Mouse (Mus musculus): ENCODE measurements around the gene Skida1. TPM values are rescaled to one million over a fixed set of nuclear protein-coding genes. Genes with fewer than 3 reads are reported as not detected.
"Not testable (repeated sequence)": the region's sequence is repeated elsewhere in the genome, so short reads cannot be mapped to it uniquely, and the experiment has no call there.

The Skida1 gene
- 15.5 and 16.6 TPM in 2 replicates for polyA plus RNA-seq (2016; fragmentation: Nextera tagmentation; extraction: Ambion mirVana)

DNA sequence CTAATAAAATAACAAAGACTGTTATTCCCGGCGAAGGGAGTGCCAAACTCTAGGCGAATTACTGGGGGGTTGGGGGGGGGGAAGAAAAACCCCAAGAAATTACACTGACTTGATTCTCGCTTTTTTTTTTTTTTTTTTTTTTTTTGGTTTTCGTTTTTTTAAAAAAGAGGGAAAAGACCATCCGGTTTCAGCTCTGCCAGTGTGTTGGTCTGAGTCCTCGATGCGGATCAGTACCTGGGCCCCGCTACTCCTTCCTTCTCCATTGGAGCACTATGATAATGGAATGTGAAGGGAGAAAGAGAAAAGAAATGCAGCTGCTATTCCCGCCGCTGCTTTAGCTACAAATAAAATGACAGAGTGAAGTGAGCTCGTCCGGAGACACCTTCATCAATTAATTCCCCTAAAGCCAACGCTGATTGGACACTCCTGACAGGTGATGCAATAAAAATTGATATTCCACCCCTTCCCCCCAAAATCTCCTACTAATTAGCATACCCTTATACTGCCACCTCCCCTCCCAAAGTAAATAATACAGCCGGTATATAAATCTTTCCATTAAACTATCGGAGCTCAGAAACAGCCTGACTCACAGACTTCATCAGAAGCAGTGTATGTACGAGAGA lies at the start of gene Skida1:
Gene Skida1 (minus strand): TSS at position 599 of the 623 bp plus-strand sequence.
- Histone ChIP-seq H3K4me3 (peak within 1 kb of the TSS; percentile 98), H3K36me3 (replicated peaks) (peaks cover 8% of the 10 kb centered on the region; the same call in 1 of the 2 replicates), H3K27ac (replicated peaks) (peak within 1 kb of the TSS; percentile 99), H3K4me1 (peaks cover 49% of the 10 kb centered on the region), H3K9me3 (no peaks in the 10 kb centered on the region), H3K27me3 (replicated peaks; ENCODE audit: low read depth, poor library complexity, severe bottlenecking) (no peaks in the 10 kb centered on the region)
- DNase-seq (ENCODE audit: low spot score) = peak; percentile 62
- under 1% methylated on average over 17 of the region's 17 CpGs for WGBS

DNA sequence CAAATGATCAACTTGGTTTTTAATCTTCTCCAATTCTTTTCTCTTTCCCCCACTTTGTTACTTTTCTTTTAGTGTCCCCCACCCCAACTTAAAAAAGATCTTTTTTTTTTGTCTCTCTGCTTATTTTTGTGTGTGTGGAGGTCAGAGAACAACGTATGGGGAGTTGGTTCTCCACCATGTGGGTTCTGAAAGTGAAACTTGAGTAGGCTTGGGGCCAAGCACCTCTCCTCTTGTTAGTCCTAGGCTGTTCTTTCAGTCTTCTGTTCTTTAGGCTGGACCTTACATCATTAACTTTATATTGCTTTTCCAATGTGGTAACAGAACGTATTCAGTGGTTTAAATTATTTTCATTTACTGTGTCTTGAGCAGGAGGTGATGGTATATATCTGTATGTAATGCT lies 47.0 kb upstream of the Skida1 start:
- 62% methylated on average over 2 of the region's 2 CpGs for WGBS
- no peak overlapping the region for H3K4me3 ChIP-seq
- DNase-seq (ENCODE audit: low spot score) = no peak
- no peak overlapping the region for H3K27ac ChIP-seq (replicated peaks)
- H3K4me1 ChIP-seq = no peaks in the 10 kb centered on the region
- peaks cover 6% of the 10 kb centered on the region for H3K9me3 ChIP-seq
- peaks cover 86% of the 10 kb centered on the region for H3K36me3 ChIP-seq (replicated peaks)
- H3K27me3 ChIP-seq (replicated peaks; ENCODE audit: low read depth, poor library complexity, severe bottlenecking) = no peaks in the 10 kb centered on the region

DNA sequence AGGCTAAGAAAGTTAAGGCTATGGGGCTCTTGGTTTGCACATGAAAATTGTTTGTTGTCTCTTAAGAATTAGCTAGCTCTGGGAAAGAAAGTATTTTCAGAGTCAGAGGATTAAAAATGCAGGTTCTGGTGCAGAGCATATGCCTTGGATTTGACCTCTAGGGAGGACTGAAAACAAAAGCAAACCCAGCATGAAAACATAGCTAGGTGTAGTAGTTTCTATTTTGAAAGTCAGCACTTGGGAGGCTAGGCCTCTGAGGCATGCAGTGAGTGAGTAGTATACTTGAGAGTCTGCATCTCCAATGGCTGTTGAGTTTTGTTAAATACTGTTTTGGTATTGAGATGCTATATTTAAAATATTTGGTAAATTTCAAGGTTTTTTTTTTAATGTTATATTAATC lies 45.5 kb upstream of the Skida1 start:
- Histone ChIP-seq H3K27me3 (replicated peaks; ENCODE audit: low read depth, poor library complexity, severe bottlenecking) (no peaks in the 10 kb centered on the region), H3K9me3 (no peaks in the 10 kb centered on the region), H3K27ac (replicated peaks) (no peak overlapping the region), H3K36me3 (replicated peaks) (peaks cover 86% of the 10 kb centered on the region), H3K4me3 (no peak overlapping the region), H3K4me1 (no peaks in the 10 kb centered on the region)
- no peak for DNase-seq (ENCODE audit: low spot score)

DNA sequence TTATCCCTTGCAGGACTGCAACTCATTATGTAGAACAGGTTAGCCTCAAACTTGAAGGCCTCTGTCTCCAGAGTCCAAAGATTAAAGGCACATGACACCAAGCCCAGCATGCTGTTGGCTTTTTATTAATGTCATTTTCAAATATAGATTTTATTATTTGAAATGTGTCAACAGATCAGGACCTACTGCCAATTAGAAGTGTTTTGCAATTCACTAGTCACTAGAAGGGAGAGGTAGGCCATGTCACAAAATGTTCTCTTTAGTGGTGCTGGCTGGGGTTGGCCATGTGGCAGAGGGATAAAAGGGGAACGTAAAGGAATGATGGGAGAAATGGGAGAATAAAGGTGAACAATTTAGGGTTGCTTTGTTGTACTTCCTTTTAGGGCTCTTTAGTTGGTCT lies 45.0 kb upstream of the Skida1 start:
- Histone ChIP-seq H3K4me3 (no peak overlapping the region), H3K36me3 (replicated peaks) (peaks cover 86% of the 10 kb centered on the region), H3K4me1 (no peaks in the 10 kb centered on the region), H3K27me3 (replicated peaks; ENCODE audit: low read depth, poor library complexity, severe bottlenecking) (no peaks in the 10 kb centered on the region), H3K27ac (replicated peaks) (no peak overlapping the region), H3K9me3 (no peaks in the 10 kb centered on the region)
- WGBS = 95% methylated on average over 1 of the region's 1 CpGs
- no peak for DNase-seq (ENCODE audit: low spot score)

DNA sequence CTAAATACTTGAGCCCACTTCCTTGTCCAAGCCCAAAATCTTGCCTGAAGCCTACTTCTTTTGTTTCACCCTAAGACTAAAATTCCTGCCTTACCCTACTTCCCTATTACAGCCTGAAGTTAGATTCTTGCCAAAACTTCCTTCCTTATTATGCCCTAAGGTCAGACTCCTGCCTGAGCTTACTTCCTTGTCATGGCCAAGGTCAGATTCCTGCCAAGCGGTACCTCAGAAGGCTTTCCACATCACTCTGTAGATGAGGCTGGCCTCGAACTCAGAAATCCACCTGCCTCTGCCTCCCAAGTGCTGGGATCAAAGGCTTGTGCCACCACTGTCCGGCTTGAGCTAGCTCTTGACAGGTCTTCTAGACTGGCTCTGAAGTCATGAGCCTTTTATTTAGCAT lies 38.8 kb upstream of the Skida1 start:
- not testable (repeated sequence) for H3K9me3 ChIP-seq; H3K4me1 ChIP-seq; DNase-seq (ENCODE audit: low spot score); H3K27ac ChIP-seq (replicated peaks); H3K27me3 ChIP-seq (replicated peaks; ENCODE audit: low read depth, poor library complexity, severe bottlenecking); H3K4me3 ChIP-seq
- WGBS = 93% methylated on average over 3 of the region's 3 CpGs
- H3K36me3 ChIP-seq (replicated peaks) = peaks cover 97% of the 10 kb centered on the region

DNA sequence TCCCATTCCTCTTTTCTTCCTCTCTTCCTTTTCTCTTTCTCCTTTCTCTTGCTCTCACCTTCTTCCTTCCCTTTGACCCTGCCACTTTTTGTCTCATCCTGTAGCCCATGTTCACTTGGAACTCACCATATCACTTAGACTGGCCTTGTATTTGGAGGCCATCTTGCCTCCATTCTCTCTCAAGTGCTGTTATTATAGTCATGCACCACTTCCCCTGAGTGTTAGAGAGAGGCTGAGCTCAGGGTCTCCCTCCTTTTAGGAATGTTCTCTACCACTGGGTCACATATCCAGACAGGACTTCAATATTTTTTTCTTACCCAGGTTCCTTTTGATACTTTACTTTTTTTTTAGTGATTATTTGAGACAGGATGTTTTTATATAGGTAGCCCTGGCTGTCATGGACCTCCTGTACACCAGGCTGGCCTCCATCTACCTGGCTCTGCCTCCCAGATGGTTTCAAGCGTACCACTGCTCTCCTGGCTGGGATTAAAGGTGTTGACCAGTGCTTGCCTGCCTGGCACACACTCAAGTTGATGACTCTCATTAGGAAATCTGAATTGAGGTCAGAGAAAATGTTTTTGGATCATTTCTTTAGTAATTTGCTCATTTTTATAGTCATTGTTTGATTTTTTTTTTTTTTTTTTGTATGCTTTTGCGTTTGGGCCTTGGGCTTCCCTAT lies 31.5 kb upstream of the Skida1 start:
- Histone ChIP-seq H3K27ac (replicated peaks) (no peak overlapping the region), H3K27me3 (replicated peaks; ENCODE audit: low read depth, poor library complexity, severe bottlenecking) (no peaks in the 10 kb centered on the region), H3K4me1 (no peaks in the 10 kb centered on the region), H3K36me3 (replicated peaks) (peaks cover 89% of the 10 kb centered on the region), H3K9me3 (no peaks in the 10 kb centered on the region), H3K4me3 (no peak overlapping the region)
- WGBS = 92% methylated on average over 2 of the region's 2 CpGs
- DNase-seq (ENCODE audit: low spot score) = no peak

DNA sequence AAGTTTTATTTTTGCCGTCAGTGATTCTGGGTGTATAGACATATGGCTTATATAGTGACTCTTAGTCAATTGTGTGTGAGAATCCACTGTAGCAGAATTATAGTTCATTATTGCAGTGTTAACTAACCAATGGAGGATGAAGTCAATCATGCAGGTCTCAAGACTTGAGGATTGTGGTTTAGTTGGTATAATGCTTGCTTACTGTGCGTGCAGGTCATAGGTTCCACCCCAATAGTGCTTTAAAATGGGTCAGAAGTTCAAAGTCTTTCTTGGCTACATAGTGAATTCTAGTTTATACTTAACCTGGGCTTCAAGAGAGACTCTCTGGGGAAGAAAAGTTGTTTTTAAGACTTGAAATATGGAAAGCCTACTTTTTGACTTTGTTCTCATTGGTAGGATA lies 23.1 kb upstream of the Skida1 start:
- Histone ChIP-seq H3K4me3 (no peak overlapping the region), H3K27me3 (replicated peaks; ENCODE audit: low read depth, poor library complexity, severe bottlenecking) (no peaks in the 10 kb centered on the region), H3K27ac (replicated peaks) (no peak overlapping the region), H3K9me3 (no peaks in the 10 kb centered on the region), H3K36me3 (replicated peaks) (peaks cover 83% of the 10 kb centered on the region), H3K4me1 (no peaks in the 10 kb centered on the region)
- no peak for DNase-seq (ENCODE audit: low spot score)
- WGBS = 93% methylated on average over 2 of the region's 2 CpGs

DNA sequence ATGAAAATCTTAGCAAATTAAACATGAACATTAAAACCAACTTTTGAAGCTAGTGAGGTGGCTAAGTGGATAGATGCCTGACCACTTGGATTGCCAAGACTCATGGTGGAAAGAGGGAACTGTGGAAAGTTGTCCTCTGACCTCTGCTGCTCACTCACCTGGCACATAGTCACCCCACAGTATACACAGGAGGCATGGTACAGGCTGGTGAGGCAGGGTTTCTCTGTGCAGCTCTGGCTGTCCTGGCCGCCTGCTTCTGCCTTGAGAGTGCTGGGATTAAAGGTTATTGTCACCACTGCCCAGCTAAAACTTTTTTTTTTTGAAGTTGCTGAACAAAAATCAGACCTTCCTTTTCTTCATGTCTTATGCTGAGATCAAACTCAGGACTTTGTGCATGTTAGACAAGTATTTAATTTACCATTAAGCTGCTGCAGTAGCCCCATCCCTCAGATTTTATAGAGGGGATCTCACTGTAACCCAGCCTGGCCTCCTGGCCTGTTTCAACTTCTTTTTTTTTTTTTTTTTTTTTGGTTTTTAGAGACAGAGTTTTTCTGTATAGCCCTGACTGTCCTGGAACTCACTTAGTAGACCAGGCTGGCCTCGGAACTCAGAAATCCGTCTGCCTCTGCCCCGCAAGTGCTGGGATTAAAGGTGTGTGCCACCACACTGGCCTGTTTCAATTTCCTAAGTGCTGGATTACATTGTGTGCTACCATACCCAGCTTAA lies 19.4 kb upstream of the Skida1 start:
- Histone ChIP-seq H3K27ac (replicated peaks) (no peak overlapping the region), H3K4me1 (peaks cover 21% of the 10 kb centered on the region), H3K4me3 (no peak overlapping the region), H3K9me3 (no peaks in the 10 kb centered on the region), H3K36me3 (replicated peaks) (peaks cover 58% of the 10 kb centered on the region), H3K27me3 (replicated peaks; ENCODE audit: low read depth, poor library complexity, severe bottlenecking) (no peaks in the 10 kb centered on the region)
- no peak for DNase-seq (ENCODE audit: low spot score)
- WGBS = 91% methylated on average over 4 of the region's 4 CpGs

DNA sequence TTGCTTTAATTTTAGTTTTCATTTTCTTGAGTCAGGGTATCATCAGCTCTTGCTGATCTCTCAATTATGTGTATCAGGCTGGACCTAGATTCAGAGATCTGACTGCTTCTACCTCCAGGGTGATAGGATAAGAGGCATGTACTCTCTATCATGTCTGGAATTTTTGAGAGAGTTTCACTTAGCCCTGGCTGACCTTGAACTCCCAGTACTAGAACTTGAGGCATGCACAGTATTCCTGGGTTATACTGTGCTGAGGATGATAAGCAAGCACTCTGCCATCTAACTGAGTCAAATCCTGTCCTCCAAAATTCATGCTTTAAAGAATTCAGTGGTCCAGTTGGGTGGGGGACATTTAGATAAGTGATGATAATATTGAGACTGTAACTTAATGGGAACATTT lies 17.6 kb upstream of the Skida1 start:
- Histone ChIP-seq H3K36me3 (replicated peaks) (peaks cover 40% of the 10 kb centered on the region), H3K4me3 (peak overlapping the region; percentile 92), H3K4me1 (peaks cover 32% of the 10 kb centered on the region), H3K9me3 (no peaks in the 10 kb centered on the region), H3K27me3 (replicated peaks; ENCODE audit: low read depth, poor library complexity, severe bottlenecking) (no peaks in the 10 kb centered on the region), H3K27ac (replicated peaks) (no peak overlapping the region)
- DNase-seq (ENCODE audit: low spot score) = no peak

DNA sequence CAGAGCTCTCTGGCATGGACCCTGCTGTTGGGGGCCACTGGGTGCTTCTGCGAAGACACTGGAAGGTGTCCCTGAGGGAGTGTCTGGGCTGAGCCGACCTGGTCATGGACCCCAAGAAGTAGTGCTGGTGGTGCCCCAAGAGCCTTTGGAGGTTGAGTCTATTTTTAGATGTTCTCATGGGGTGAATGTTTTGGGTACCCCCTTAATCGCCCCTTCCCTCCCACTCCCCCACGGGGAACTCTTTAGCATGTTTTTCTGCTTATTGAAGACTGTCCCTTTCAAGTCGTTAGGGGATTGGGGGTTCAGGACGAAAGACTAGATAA lies 16.8 kb upstream of the Skida1 start:
- Histone ChIP-seq H3K9me3 (no peaks in the 10 kb centered on the region), H3K27ac (replicated peaks) (peak overlapping the region; percentile 100), H3K27me3 (replicated peaks; ENCODE audit: low read depth, poor library complexity, severe bottlenecking) (no peaks in the 10 kb centered on the region), H3K4me1 (peaks cover 34% of the 10 kb centered on the region), H3K36me3 (replicated peaks) (peaks cover 34% of the 10 kb centered on the region), H3K4me3 (peak overlapping the region; percentile 92)
- no peak for DNase-seq (ENCODE audit: low spot score)
- 9% methylated on average over 6 of the region's 6 CpGs for WGBS

DNA sequence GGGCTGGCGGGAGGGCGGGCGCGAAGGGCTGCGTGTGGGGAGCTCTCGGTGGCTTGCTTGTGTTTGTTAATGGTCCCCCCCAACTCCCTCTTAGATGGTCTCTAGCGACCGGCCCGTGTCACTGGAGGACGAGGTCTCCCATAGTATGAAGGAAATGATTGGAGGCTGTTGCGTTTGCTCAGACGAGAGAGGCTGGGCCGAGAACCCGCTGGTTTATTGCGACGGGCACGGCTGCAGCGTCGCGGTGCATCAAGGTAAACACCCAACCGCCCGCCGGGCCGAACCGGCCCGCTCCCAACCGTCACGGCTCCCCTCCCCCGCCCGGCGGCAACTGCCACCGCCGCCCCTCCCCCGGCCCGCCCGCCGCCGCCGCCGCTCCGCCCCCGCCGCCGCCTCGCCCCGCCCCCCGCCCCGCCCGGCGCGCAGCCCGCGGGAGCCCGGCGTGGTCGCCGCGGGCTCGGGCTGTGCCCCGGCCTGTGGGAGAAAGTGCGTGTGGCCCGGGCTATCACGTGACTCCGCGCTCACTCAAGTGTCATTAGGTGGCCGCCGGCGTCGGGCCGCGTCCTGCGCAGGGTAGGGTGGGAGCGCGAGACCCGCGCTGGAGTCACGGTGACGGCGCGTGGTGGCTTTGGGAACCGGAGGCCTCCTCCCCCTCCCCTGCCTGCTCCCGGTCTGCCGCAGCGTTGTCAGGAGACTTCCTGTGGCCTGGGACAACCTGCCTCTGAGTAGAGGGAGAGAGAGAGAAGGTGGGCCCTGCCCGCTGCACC lies 16.3 kb upstream of the Skida1 start:
- Histone ChIP-seq H3K4me1 (peaks cover 39% of the 10 kb centered on the region), H3K9me3 (no peaks in the 10 kb centered on the region), H3K27me3 (replicated peaks; ENCODE audit: low read depth, poor library complexity, severe bottlenecking) (no peaks in the 10 kb centered on the region), H3K27ac (replicated peaks) (peak overlapping the region; percentile 100), H3K36me3 (replicated peaks) (peaks cover 28% of the 10 kb centered on the region), H3K4me3 (peak overlapping the region; percentile 92)
- DNase-seq (ENCODE audit: low spot score) = peak; percentile 84
- WGBS = 0% methylated on average over 52 of the region's 85 CpGs

DNA sequence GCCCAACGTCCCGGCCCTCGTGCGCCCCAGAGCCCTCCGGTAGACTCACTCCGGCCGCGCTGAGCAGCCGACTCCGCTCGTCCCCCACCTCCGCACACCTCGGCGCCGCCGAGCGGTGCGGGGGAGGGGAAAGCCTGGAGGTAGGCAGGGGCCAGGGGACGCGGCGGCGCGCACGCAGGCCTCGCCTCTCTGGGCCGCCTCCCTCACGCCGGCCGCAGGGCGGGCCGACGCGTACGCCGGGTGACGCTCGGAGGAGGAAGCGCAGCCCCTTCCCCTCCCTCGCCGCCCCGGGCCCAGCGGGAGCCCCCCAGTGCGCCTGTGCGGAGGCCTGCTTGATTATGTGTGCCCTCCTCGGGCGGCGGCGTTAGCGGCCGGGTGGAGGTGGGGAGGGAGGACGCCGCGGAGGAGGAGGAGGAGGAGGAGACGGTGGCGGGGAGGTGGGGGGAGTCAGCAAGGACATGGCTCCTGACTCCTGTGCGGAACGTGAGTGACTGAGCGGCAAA lies 15.6 kb upstream of the Skida1 start:
- Histone ChIP-seq H3K27ac (replicated peaks) (peak overlapping the region; percentile 100), H3K36me3 (replicated peaks) (peaks cover 27% of the 10 kb centered on the region), H3K9me3 (no peaks in the 10 kb centered on the region), H3K4me1 (peaks cover 44% of the 10 kb centered on the region), H3K4me3 (peak overlapping the region; percentile 92), H3K27me3 (replicated peaks; ENCODE audit: low read depth, poor library complexity, severe bottlenecking) (no peaks in the 10 kb centered on the region)
- DNase-seq (ENCODE audit: low spot score) = peak; percentile 97
- 0% methylated on average over 58 of the region's 58 CpGs for WGBS
